Mouse (Mus musculus): ENCODE results near the gene Bax. TPM values are rescaled to one million over a fixed set of nuclear protein-coding genes. Genes with fewer than 3 reads are reported as not detected.

The Bax gene
- total and polyA plus RNA-seq, 3 experiments, result 105 to 778 (median 205) TPM

GRCm38 (mm10) chr7:45462325-45462724 lies 4.4 kb downstream of the Bax start:
- no peak for DNase-seq (ENCODE audit: low read depth, low spot score)
- Histone ChIP-seq H3K4me3 (ENCODE audit: control insufficient read depth in 1 of 2, insufficient read depth in 1 of 2, low read depth in 2 of 2, low read length in 2 of 2) (no peak overlapping the region), H3K79me2 (ENCODE audit: control insufficient read depth, insufficient read depth, low read length, poor library complexity) (peaks cover 41% of the 10 kb centered on the region), H3K4me1 (ENCODE audit: control insufficient read depth in 1 of 2, insufficient read depth in 2 of 2, low read length in 2 of 2) (peaks cover 8 to 28% of the 10 kb centered on the region in 2 experiments), H3K27ac (ENCODE audit: control insufficient read depth, low read depth, low read length) (no peak overlapping the region), H3K9ac (ENCODE audit: control insufficient read depth, low read depth, low read length, poor library complexity, severe bottlenecking) (no peak overlapping the region), H3K36me3 (ENCODE audit: control insufficient read depth in 1 of 2, insufficient read depth in 2 of 2, low read length in 2 of 2) (peaks cover 7 to 25% of the 10 kb centered on the region in 2 experiments), H3K27me3 (ENCODE audit: control insufficient read depth in 1 of 2, insufficient read depth in 2 of 2, low read length in 2 of 2) (no peaks in the 10 kb centered on the region), H3K9me3 (replicated peaks; ENCODE audit: insufficient read depth, low read length) (no peaks in the 10 kb centered on the region)
- no peak for TF ChIP-seq USF2 (IDR thresholded peaks at IDR 0.05; ENCODE audit: borderline replicate concordance in 1 of 2, insufficient read depth in 1 of 2, low read depth in 1 of 2, low read length in 2 of 2)
- no peak for TF ChIP-seq TBP (IDR thresholded peaks at IDR 0.05; ENCODE audit: low read depth, low read length)
- no peak for TF ChIP-seq NRF1 (IDR thresholded peaks at IDR 0.05; ENCODE audit: insufficient read depth, low read depth, low read length, poor library complexity, severe bottlenecking)
- no peak for TF ChIP-seq SIN3A (IDR thresholded peaks at IDR 0.05; ENCODE audit: low read length)
- TF ChIP-seq RCOR1 (IDR thresholded peaks at IDR 0.05; ENCODE audit: low read depth, low read length), result no peak
- TF ChIP-seq ETS1 (IDR thresholded peaks at IDR 0.05; ENCODE audit: low read depth, low read length), result no peak
- no peak for TF ChIP-seq JUND (IDR thresholded peaks at IDR 0.05; ENCODE audit: low read depth, low read length)
- no peak for TF ChIP-seq ELF1 (IDR thresholded peaks at IDR 0.05; ENCODE audit: low read depth, low read length)
- TF ChIP-seq ZKSCAN1 (IDR thresholded peaks at IDR 0.05; ENCODE audit: low read depth, low read length), result no peak
- TF ChIP-seq UBTF (IDR thresholded peaks at IDR 0.05; ENCODE audit: borderline replicate concordance, insufficient read depth, low read depth, low read length), result no peak
- no peak for TF ChIP-seq ZC3H11A (IDR thresholded peaks at IDR 0.05; ENCODE audit: low read depth, low read length)
- no peak for TF ChIP-seq CTCF (IDR thresholded peaks at IDR 0.05 in 2 of 3, conservative IDR thresholded peaks at IDR 0.05 in 1 of 3; ENCODE audit: control insufficient read depth in 1 of 3, insufficient read depth in 1 of 3, low read depth in 2 of 3, low read length in 3 of 3, poor library complexity in 1 of 3, severe bottlenecking in 1 of 3)
- no peak for TF ChIP-seq MEF2A (IDR thresholded peaks at IDR 0.05; ENCODE audit: extremely low read depth, insufficient replicate concordance, low read depth, low read length, poor library complexity, severe bottlenecking)

GRCm38 (mm10) chr7:45461781-45462180 lies 4.9 kb downstream of the Bax start:
- H3K27ac ChIP-seq (ENCODE audit: control insufficient read depth, low read depth, low read length), result 0 out of 2 replicates have a peak overlapping the region, but pooled peaks have one; percentile 7
- no peaks in the 10 kb centered on the region for H3K9me3 ChIP-seq (replicated peaks; ENCODE audit: insufficient read depth, low read length)
- H3K4me3 ChIP-seq (ENCODE audit: control insufficient read depth in 1 of 2, insufficient read depth in 1 of 2, low read depth in 2 of 2, low read length in 2 of 2), result no peak overlapping the region
- no peaks in the 10 kb centered on the region for H3K27me3 ChIP-seq (ENCODE audit: control insufficient read depth in 1 of 2, insufficient read depth in 2 of 2, low read length in 2 of 2)
- H3K36me3 ChIP-seq (ENCODE audit: control insufficient read depth in 1 of 2, insufficient read depth in 2 of 2, low read length in 2 of 2), result peaks cover 7 to 26% of the 10 kb centered on the region in 2 experiments
- DNase-seq (ENCODE audit: low read depth, low spot score), result no peak
- peaks cover 7 to 29% of the 10 kb centered on the region in 2 experiments; a peak in 3 of 4 replicates for H3K4me1 ChIP-seq (ENCODE audit: control insufficient read depth in 1 of 2, insufficient read depth in 2 of 2, low read length in 2 of 2)
- no peak for TF ChIP-seq SIN3A (IDR thresholded peaks at IDR 0.05; ENCODE audit: low read length)
- no peak for TF ChIP-seq CTCF (IDR thresholded peaks at IDR 0.05 in 2 of 3, conservative IDR thresholded peaks at IDR 0.05 in 1 of 3; ENCODE audit: control insufficient read depth in 1 of 3, insufficient read depth in 1 of 3, low read depth in 2 of 3, low read length in 3 of 3, poor library complexity in 1 of 3, severe bottlenecking in 1 of 3)
- no peak for TF ChIP-seq POLR2AphosphoS2 (IDR thresholded peaks at IDR 0.05; ENCODE audit: low read length)
- TF ChIP-seq HCFC1 (IDR thresholded peaks at IDR 0.05; ENCODE audit: low read depth, low read length), result no peak
- TF ChIP-seq ZNF384 (IDR thresholded peaks at IDR 0.05; ENCODE audit: low read depth, low read length), result no peak
- TF ChIP-seq MAFK (IDR thresholded peaks at IDR 0.05; ENCODE audit: borderline replicate concordance, low read depth, low read length), result no peak
- no peak for TF ChIP-seq CHD1 (IDR thresholded peaks at IDR 0.05; ENCODE audit: low read depth, low read length)
- TF ChIP-seq KAT2A (conservative IDR thresholded peaks at IDR 0.05; ENCODE audit: low read depth, low read length), result no peak
- no peak for TF ChIP-seq TCF12 (IDR thresholded peaks at IDR 0.05; ENCODE audit: low read depth, low read length)
- no peak for TF ChIP-seq MYC (IDR thresholded peaks at IDR 0.05; ENCODE audit: low read depth, low read length)
- TF ChIP-seq ELF1 (IDR thresholded peaks at IDR 0.05; ENCODE audit: low read depth, low read length), result no peak
- no peak for TF ChIP-seq UBTF (IDR thresholded peaks at IDR 0.05; ENCODE audit: borderline replicate concordance, insufficient read depth, low read depth, low read length)
- TF ChIP-seq TBP (IDR thresholded peaks at IDR 0.05; ENCODE audit: low read depth, low read length), result no peak
- TF ChIP-seq MAX (IDR thresholded peaks at IDR 0.05; ENCODE audit: low read length), result no peak
- no peak for TF ChIP-seq TAL1 (IDR thresholded peaks at IDR 0.05; ENCODE audit: low read length)
- no peak for TF ChIP-seq JUND (IDR thresholded peaks at IDR 0.05; ENCODE audit: low read depth, low read length)
- H3K79me2 ChIP-seq (ENCODE audit: control insufficient read depth, insufficient read depth, low read length, poor library complexity), result peaks cover 41% of the 10 kb centered on the region
- H3K9ac ChIP-seq (ENCODE audit: control insufficient read depth, low read depth, low read length, poor library complexity, severe bottlenecking), result no peak overlapping the region
